Mouse (Mus musculus): ENCODE measurements around the gene Zfp362. TPM values are rescaled to one million over a fixed set of nuclear protein-coding genes. Genes with fewer than 3 reads are reported as not detected.
A peak's percentile ranks its signal among the peaks of the same experiment; 100 is the strongest.

Zfp362 gene
- polyA plus RNA-seq (2014; fragmentation: Nextera tagmentation; extraction: Ambion mirVana): 30.1 and 31.7 TPM in 2 replicates

DNA sequence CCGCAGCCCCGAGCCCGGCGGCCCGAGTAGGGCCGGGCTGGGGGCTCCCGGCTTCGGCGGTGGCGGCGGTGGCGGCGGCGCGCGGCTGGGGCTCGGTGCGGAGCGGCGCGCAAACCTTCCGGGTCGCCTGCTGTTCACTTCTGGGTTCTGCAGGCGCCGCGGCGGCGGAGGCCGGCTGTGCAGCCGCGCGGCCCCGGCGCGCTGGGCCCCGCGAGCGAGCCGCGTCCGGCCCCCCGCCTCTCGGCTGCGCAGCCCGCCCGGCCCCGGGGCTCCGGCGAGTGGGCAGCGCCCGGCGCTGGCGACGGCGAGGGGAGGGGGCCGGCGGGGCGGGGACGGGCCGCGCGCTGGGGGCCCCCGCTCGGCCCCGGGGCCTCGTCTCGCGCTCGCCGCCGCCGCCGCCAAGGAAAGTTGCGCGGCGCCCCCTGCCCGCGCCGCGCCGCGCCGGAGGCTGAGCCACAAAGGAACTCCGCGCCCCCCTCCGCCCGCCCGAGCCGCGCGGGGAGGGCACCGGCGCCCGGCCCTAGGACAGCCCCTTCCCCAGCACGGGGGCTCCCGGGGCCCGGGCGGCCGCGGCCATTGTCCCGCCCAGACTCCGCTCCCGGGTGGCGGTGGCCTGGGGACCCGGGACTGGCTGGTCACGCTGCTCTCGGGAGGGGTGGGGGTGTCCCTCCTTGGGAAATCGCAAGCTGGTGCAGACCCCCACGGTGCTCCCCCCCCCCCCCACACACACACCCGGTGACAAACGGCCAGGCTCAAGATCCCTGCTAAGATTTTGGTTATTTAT is at the start of gene Zfp362:
Zfp362 (minus strand) TSS at position 3 of the 784 bp plus-strand sequence.
- Histone ChIP-seq H3K36me3 (ENCODE audit: control insufficient read depth, insufficient read depth, low read length) (no peaks in the 10 kb centered on the region), H3K9ac (ENCODE audit: low read length) (peak within 1 kb of the TSS; percentile 99), H3K4me1 (ENCODE audit: control insufficient read depth, insufficient read depth, low read length) (peaks cover 30% of the 10 kb centered on the region), H3K9me3 (ENCODE audit: control insufficient read depth, low read length) (no peaks in the 10 kb centered on the region), H3K27me3 (ENCODE audit: control insufficient read depth, insufficient read depth, low read length) (no peaks in the 10 kb centered on the region), H3K4me2 (peak within 1 kb of the TSS; percentile 78), H3K27ac (ENCODE audit: low read depth, low read length) (peak within 1 kb of the TSS; percentile 96), H3K4me3 (ENCODE audit: low read depth, low read length) (peak within 1 kb of the TSS; percentile 99)
- DNase-seq (ENCODE audit: low spot score, missing footprints) (peak; percentile 96), ATAC-seq (ENCODE audit: low FRiP score) (peak; percentile 79)
- under 1% methylated on average over 50 of the region's 111 CpGs for WGBS

DNA sequence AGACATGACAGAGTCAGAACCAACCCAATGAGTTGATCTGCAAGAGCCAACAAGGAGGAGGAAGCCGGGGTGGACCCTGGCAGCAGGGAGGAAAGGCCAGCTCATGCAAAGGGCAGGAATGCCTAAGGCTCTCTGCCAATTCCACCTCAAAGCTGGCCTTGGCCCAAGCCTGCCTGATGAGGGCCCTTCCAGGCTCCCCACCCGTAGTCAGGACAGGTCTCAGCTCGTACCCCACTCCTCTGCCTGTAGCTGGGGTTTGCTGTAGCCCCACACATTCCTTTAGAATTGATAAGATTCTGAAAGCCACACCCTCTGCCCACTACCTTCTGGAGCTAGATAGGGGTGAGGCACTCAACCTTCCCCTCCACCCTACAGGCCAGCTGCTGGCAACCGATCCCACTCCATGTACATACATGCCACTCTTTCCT is 49.8 kb upstream of the Zfp362 start:
- WGBS: 84% methylated on average over 4 of the region's 4 CpGs

DNA sequence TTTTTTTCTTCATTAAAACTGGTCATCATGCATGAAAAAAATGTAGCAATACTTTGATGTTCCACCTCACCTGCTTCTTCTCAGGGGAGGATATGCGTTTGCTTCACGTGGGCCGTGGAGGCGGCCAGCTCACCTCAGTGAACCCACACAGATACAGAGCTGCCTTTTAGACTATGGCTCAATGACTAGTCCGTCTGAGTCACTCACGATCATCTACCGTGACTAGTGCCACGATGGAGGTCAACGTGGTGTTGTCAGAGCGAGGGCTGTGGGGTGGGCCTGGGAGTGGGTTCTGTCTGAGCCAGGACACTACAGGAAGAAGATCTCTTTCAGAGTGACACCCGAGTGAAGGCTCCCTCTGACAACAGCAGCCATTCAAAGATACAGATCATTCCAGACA is 47.3 kb upstream of the Zfp362 start:
- ATAC-seq (ENCODE audit: low FRiP score): no peak
- Histone ChIP-seq H3K9ac (ENCODE audit: low read length) (no peak overlapping the region), H3K4me3 (ENCODE audit: low read depth, low read length) (no peak overlapping the region), H3K36me3 (ENCODE audit: control insufficient read depth, insufficient read depth, low read length) (no peaks in the 10 kb centered on the region), H3K4me2 (no peak overlapping the region), H3K9me3 (ENCODE audit: control insufficient read depth, low read length) (no peaks in the 10 kb centered on the region), H3K27me3 (ENCODE audit: control insufficient read depth, insufficient read depth, low read length) (no peaks in the 10 kb centered on the region), H3K4me1 (ENCODE audit: control insufficient read depth, insufficient read depth, low read length) (no peaks in the 10 kb centered on the region), H3K27ac (ENCODE audit: low read depth, low read length) (no peak overlapping the region)
- no peak for DNase-seq (ENCODE audit: low spot score, missing footprints)
- WGBS: 82% methylated on average over 11 of the region's 11 CpGs

More for the DNA sequence above, 49.8 kb upstream of the Zfp362 start:
- H3K4me3 ChIP-seq (ENCODE audit: low read depth, low read length): no peak overlapping the region
- no peak for ATAC-seq (ENCODE audit: low FRiP score)
- H3K9ac ChIP-seq (ENCODE audit: low read length): no peak overlapping the region
- DNase-seq (ENCODE audit: low spot score, missing footprints): peak; percentile 28
- no peaks in the 10 kb centered on the region for H3K36me3 ChIP-seq (ENCODE audit: control insufficient read depth, insufficient read depth, low read length)
- no peaks in the 10 kb centered on the region for H3K4me1 ChIP-seq (ENCODE audit: control insufficient read depth, insufficient read depth, low read length)
- no peak overlapping the region for H3K4me2 ChIP-seq
- no peak overlapping the region for H3K27ac ChIP-seq (ENCODE audit: low read depth, low read length)
- no peaks in the 10 kb centered on the region for H3K27me3 ChIP-seq (ENCODE audit: control insufficient read depth, insufficient read depth, low read length)
- peaks cover 3% of the 10 kb centered on the region; the same call in 1 of the 2 replicates for H3K9me3 ChIP-seq (ENCODE audit: control insufficient read depth, low read length)

DNA sequence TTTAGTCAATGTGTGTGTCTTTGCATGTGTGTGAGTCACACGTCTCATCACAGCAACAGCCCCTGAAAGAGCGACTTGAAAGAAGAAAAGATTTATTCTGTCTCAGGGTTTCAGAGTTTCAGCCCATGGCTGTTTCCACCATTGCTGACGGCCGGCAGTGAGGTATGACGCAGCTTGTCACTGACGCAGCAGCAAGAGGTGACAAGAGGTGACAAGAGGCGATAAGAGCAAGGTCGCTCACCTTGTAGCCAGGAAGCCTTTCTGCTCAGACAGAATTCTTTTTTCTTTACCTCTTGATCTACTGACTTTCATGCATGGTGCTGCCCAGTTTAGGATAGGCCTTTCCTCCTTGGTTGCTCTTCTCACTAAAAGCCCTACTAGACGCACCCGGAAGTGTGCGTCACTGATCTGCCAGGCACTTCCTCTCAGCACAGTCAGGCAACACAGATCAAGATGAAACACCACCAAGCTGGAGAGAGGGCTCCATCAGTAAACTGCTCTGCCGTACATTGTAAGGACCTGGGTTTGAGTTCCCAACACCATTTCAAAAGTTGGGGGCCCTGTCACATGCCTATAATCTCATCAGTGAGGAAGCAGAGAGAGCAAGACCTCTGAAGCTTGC is 46.5 kb upstream of the Zfp362 start:
- WGBS: 91% methylated on average over 12 of the region's 12 CpGs
- Histone ChIP-seq H3K27me3 (ENCODE audit: control insufficient read depth, insufficient read depth, low read length) (no peaks in the 10 kb centered on the region), H3K27ac (ENCODE audit: low read depth, low read length) (no peak overlapping the region), H3K4me1 (ENCODE audit: control insufficient read depth, insufficient read depth, low read length) (no peaks in the 10 kb centered on the region), H3K9ac (ENCODE audit: low read length) (no peak overlapping the region), H3K9me3 (ENCODE audit: control insufficient read depth, low read length) (no peaks in the 10 kb centered on the region), H3K36me3 (ENCODE audit: control insufficient read depth, insufficient read depth, low read length) (no peaks in the 10 kb centered on the region), H3K4me3 (ENCODE audit: low read depth, low read length) (no peak overlapping the region), H3K4me2 (no peak overlapping the region)
- ATAC-seq (ENCODE audit: low FRiP score): no peak
- DNase-seq (ENCODE audit: low spot score, missing footprints): peak; percentile 14

DNA sequence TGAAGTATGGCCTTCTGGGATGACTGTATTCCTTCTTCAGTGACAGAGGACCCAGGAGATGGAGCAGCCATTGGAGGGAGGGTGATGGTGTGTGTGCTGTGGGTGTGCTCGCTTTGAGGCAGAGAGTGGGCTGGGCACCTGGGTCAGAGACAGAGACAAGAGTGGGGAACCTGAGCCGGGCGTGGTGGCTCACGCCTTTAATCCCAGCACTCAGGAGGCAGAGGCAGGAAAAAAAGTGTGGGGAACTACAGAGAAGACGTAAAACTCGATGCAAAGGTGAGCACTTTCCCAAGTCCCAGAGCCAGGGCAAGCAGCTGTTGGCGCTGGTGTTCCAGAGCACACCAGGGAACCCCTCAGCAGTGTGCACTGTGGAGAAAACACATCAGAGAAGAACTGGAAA is 43.8 kb upstream of the Zfp362 start:
- WGBS: 74% methylated on average over 7 of the region's 7 CpGs
- H3K27me3 ChIP-seq (ENCODE audit: control insufficient read depth, insufficient read depth, low read length): no peaks in the 10 kb centered on the region
- H3K4me1 ChIP-seq (ENCODE audit: control insufficient read depth, insufficient read depth, low read length): 0 out of 2 replicates have a peak, but pooled peaks cover 5% of the 10 kb centered on the region
- ATAC-seq (ENCODE audit: low FRiP score) (no peak), DNase-seq (ENCODE audit: low spot score, missing footprints) (peak; percentile 57)
- no peaks in the 10 kb centered on the region for H3K36me3 ChIP-seq (ENCODE audit: control insufficient read depth, insufficient read depth, low read length)
- H3K27ac ChIP-seq (ENCODE audit: low read depth, low read length): no peak overlapping the region
- no peak overlapping the region for H3K4me3 ChIP-seq (ENCODE audit: low read depth, low read length)
- H3K9ac ChIP-seq (ENCODE audit: low read length): no peak overlapping the region
- no peaks in the 10 kb centered on the region for H3K9me3 ChIP-seq (ENCODE audit: control insufficient read depth, low read length)
- H3K4me2 ChIP-seq: no peak overlapping the region

DNA sequence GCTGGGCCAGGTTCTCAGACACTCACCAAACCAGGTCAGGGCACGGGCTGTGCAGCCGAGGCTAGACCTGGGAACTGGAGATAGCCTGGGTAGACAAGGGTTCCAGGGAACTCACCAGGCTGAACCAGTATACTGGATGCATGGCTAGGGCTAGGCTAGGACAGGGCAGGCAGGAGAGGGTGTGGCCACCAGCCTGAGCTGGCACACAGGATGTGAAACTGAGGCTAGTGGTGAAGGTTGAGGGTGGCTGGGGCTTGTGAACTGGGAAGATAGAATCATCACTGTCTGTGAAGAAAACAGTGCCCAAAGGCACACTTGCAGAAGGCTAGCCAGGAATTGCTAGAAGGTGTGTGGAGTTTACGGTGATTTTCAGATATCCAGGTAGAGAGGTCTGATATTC is 43.1 kb upstream of the Zfp362 start:
- Histone ChIP-seq H3K36me3 (ENCODE audit: control insufficient read depth, insufficient read depth, low read length) (no peaks in the 10 kb centered on the region), H3K9ac (ENCODE audit: low read length) (no peak overlapping the region), H3K9me3 (ENCODE audit: control insufficient read depth, low read length) (no peaks in the 10 kb centered on the region), H3K27me3 (ENCODE audit: control insufficient read depth, insufficient read depth, low read length) (no peaks in the 10 kb centered on the region), H3K4me3 (ENCODE audit: low read depth, low read length) (no peak overlapping the region), H3K27ac (ENCODE audit: low read depth, low read length) (no peak overlapping the region), H3K4me1 (ENCODE audit: control insufficient read depth, insufficient read depth, low read length) (0 out of 2 replicates have a peak, but pooled peaks cover 5% of the 10 kb centered on the region), H3K4me2 (no peak overlapping the region)
- DNase-seq (ENCODE audit: low spot score, missing footprints) (peak; percentile 4), ATAC-seq (ENCODE audit: low FRiP score) (no peak)
- 81% methylated on average over 3 of the region's 3 CpGs for WGBS

DNA sequence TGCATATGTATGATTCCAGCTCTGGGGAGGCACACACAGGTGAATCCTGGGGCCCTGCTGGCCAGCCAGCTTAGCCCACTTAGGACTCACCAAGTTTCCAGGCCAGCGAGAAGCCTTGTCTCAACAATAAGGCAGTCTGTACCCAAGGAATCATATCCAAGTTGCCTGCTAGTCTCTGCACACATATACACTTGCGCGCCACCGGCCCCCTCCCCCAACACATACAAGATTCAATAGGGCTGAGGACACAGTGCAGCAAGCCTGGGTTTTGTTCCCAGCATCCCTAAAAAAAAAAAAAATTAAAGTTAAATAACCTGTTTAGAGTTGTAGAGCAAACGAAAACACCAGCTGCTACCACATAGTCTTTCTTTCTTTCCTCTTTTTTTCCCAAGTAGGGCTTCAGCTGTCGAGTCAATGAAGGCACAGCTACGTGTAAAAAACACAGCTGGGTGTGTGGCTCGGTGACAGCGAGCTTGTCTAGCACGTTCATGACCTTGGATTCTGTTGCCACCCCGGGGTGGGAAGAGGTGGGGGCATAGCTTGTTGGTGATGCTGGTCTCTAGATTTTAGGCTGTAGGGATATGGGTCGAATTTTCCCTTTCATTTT is 39.6 kb upstream of the Zfp362 start:
- DNase-seq (ENCODE audit: low spot score, missing footprints): peak; percentile 45
- Histone ChIP-seq H3K4me3 (ENCODE audit: low read depth, low read length) (no peak overlapping the region), H3K27me3 (ENCODE audit: control insufficient read depth, insufficient read depth, low read length) (no peaks in the 10 kb centered on the region), H3K9me3 (ENCODE audit: control insufficient read depth, low read length) (no peaks in the 10 kb centered on the region), H3K27ac (ENCODE audit: low read depth, low read length) (no peak overlapping the region), H3K4me1 (ENCODE audit: control insufficient read depth, insufficient read depth, low read length) (0 out of 2 replicates have a peak, but pooled peaks cover 5% of the 10 kb centered on the region), H3K36me3 (ENCODE audit: control insufficient read depth, insufficient read depth, low read length) (no peaks in the 10 kb centered on the region), H3K9ac (ENCODE audit: low read length) (no peak overlapping the region), H3K4me2 (no peak overlapping the region)
- no peak for ATAC-seq (ENCODE audit: low FRiP score)
- 85% methylated on average over 12 of the region's 12 CpGs for WGBS

DNA sequence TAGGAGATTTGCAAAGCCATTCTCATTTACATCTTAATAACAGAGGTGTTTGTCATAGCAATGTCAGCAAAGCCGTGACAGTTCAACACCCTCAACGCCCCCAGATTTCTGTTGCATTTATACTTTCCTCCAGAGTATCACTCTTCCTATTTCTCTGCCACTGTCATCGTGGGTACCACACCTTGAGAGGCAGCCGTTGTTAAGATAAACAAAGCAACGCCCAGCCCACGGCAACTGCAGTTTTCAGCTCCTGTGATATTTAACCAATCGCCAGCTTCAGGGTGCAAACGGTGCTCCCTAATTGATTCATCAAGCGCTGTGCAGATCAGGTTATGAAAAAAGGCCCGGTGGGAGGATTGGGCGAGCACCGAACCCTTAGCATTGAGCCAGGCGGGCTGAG is 38.7 kb upstream of the Zfp362 start:
- no peak overlapping the region for H3K27ac ChIP-seq (ENCODE audit: low read depth, low read length)

DNA sequence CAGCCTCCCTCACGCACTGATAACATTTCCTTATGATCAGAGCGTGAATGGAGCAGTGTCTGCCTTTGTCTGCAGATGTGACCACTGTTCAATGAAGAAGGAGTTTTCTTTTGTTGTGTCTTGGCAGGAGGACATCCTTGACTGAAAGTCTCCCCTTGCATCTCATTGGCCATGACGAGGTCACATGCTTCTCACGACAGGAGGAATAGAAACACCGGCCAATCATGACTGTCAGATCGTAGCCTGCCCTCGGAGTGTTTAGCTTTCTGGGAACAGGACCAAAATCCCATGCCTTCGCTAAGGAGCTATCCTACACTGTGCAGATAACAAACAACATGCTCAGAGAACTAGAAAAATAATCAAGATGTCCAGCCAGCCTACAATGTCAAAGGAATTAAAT is 35.4 kb upstream of the Zfp362 start:
- Histone ChIP-seq H3K4me3 (ENCODE audit: low read depth, low read length) (no peak overlapping the region), H3K4me1 (ENCODE audit: control insufficient read depth, insufficient read depth, low read length) (0 out of 2 replicates have a peak, but pooled peaks cover 5% of the 10 kb centered on the region), H3K9me3 (ENCODE audit: control insufficient read depth, low read length) (no peaks in the 10 kb centered on the region), H3K36me3 (ENCODE audit: control insufficient read depth, insufficient read depth, low read length) (no peaks in the 10 kb centered on the region), H3K27ac (ENCODE audit: low read depth, low read length) (no peak overlapping the region), H3K4me2 (no peak overlapping the region), H3K9ac (ENCODE audit: low read length) (no peak overlapping the region), H3K27me3 (ENCODE audit: control insufficient read depth, insufficient read depth, low read length) (no peaks in the 10 kb centered on the region)
- ATAC-seq (ENCODE audit: low FRiP score) (no peak), DNase-seq (ENCODE audit: low spot score, missing footprints) (peak; percentile 77)
- 61% methylated on average over 8 of the region's 8 CpGs for WGBS

More for the DNA sequence above, 38.7 kb upstream of the Zfp362 start:
- Histone ChIP-seq H3K4me2 (no peak overlapping the region), H3K9ac (ENCODE audit: low read length) (no peak overlapping the region), H3K36me3 (ENCODE audit: control insufficient read depth, insufficient read depth, low read length) (no peaks in the 10 kb centered on the region), H3K27me3 (ENCODE audit: control insufficient read depth, insufficient read depth, low read length) (no peaks in the 10 kb centered on the region), H3K4me3 (ENCODE audit: low read depth, low read length) (no peak overlapping the region), H3K4me1 (ENCODE audit: control insufficient read depth, insufficient read depth, low read length) (0 out of 2 replicates have a peak, but pooled peaks cover 5% of the 10 kb centered on the region), H3K9me3 (ENCODE audit: control insufficient read depth, low read length) (no peaks in the 10 kb centered on the region)
- peak; percentile 78 for DNase-seq (ENCODE audit: low spot score, missing footprints)
- ATAC-seq (ENCODE audit: low FRiP score): no peak
- WGBS: 63% methylated on average over 13 of the region's 13 CpGs
